20 mouse cellular contexts compared by ENCODE assay signal in genomic region chr6:98385487-98385886, GRCm38 (mm10). TPM values are rescaled to one million over a fixed set of nuclear protein-coding genes. Genes with fewer than 3 reads are reported as not detected.
A peak's percentile ranks its signal among the peaks of the same experiment; 100 is the strongest.
DNase-seq lines count a peak whose midpoint lies in the region; ATAC-seq lines count a peak whose summit lies in the region.
"Had no signal": no experiment of that assay in that cellular context is flagged by ENCODE, and none has a peak within 500 bp of the region (broad histone marks: within the 10 kb centered on the region; RNA-seq: fewer than 3 reads in every experiment).

No protein-coding gene starts in this region.

- 0 out of 2 replicates have a peak overlapping the region, but pooled peaks have one; percentile 2 for H3K4me2 ChIP-seq in hindbrain, embryonic 15.5 days
- no peak overlapping the region for H3K4me2 ChIP-seq in hindbrain, embryonic 12.5 days (replicated peaks)
- H3K4me2 ChIP-seq in intestine, embryonic 15.5 days (replicated peaks), result no peak overlapping the region
- H3K4me2 ChIP-seq: heart, embryonic 13.5 days; liver, embryonic 13.5 days; neural tube, embryonic 13.5 days had no signal

- intact Hi-C loops in left cerebral cortex, postnatal 14 days (cut with DNase I), result no loop called here

- H3K36me3 ChIP-seq in hindbrain, embryonic 15.5 days, result no peaks in the 10 kb centered on the region
- H3K36me3 ChIP-seq in hindbrain, embryonic 12.5 days, result no peaks in the 10 kb centered on the region
- no peaks in the 10 kb centered on the region for H3K36me3 ChIP-seq in intestine, embryonic 15.5 days
- H3K36me3 ChIP-seq: heart, embryonic 13.5 days; liver, embryonic 13.5 days; neural tube, embryonic 13.5 days had no signal

- peak; percentile 19 to 21 for DNase-seq in layer of hippocampus, adult 8-10 months (ENCODE audit: low spot score in 2 of 2)
- peak; percentile 65 to 76 for DNase-seq in left cerebral cortex, postnatal 14 days (ENCODE audit: low spot score in 2 of 2)
- DNase-seq in right cerebral cortex, postnatal 4 days, result peak; percentile 41
- DNase-seq in thymus, postnatal 4 days, result no peak
- no peak for DNase-seq in ovary, postnatal 36 days (ENCODE audit: low spot score)
- DNase-seq: cerebellum, adult 11-12 months; heart, postnatal 4 days; kidney, postnatal 25 days; liver, embryonic 13.5 days; lung, postnatal 10 days had no signal

- no peaks in the 10 kb centered on the region for H3K9me3 ChIP-seq in hindbrain, embryonic 15.5 days
- H3K9me3 ChIP-seq in hindbrain, embryonic 12.5 days (replicated peaks), result no peaks in the 10 kb centered on the region
- H3K9me3 ChIP-seq in intestine, embryonic 15.5 days, result no peaks in the 10 kb centered on the region
- H3K9me3 ChIP-seq: heart, embryonic 13.5 days; liver, embryonic 13.5 days; neural tube, embryonic 13.5 days had no signal

- H3K27ac ChIP-seq in hindbrain, embryonic 15.5 days (replicated peaks), result no peak overlapping the region
- no peak overlapping the region for H3K27ac ChIP-seq in hindbrain, embryonic 12.5 days
- no peak overlapping the region for H3K27ac ChIP-seq in intestine, embryonic 15.5 days
- H3K27ac ChIP-seq: heart, embryonic 13.5 days; liver, embryonic 13.5 days; neural tube, embryonic 13.5 days had no signal

- H3K4me3 ChIP-seq in hindbrain, embryonic 15.5 days, result no peak overlapping the region
- no peak overlapping the region for H3K4me3 ChIP-seq in hindbrain, embryonic 12.5 days
- no peak overlapping the region for H3K4me3 ChIP-seq in intestine, embryonic 15.5 days (replicated peaks)
- H3K4me3 ChIP-seq: heart, embryonic 13.5 days; liver, embryonic 13.5 days; neural tube, embryonic 13.5 days had no signal

- no peak for ATAC-seq in hindbrain, embryonic 15.5 days (ENCODE audit: low FRiP score, low read depth)
- no peak for ATAC-seq in hindbrain, embryonic 12.5 days (ENCODE audit: low FRiP score)
- no peak for ATAC-seq in intestine, embryonic 15.5 days

- H3K9ac ChIP-seq in hindbrain, embryonic 15.5 days, result no peak overlapping the region
- no peak overlapping the region for H3K9ac ChIP-seq in hindbrain, embryonic 12.5 days
- H3K9ac ChIP-seq in intestine, embryonic 15.5 days, result no peak overlapping the region
- H3K9ac ChIP-seq: heart, embryonic 13.5 days; liver, embryonic 13.5 days; neural tube, embryonic 13.5 days had no signal

- 73% methylated on average over 8 of the region's 8 CpGs for WGBS in hindbrain, embryonic 15.5 days
- WGBS in hindbrain, embryonic 12.5 days, result 80% methylated on average over 8 of the region's 8 CpGs
- 78% methylated on average over 8 of the region's 8 CpGs for WGBS in intestine, embryonic 15.5 days

- H3K4me1 ChIP-seq in hindbrain, embryonic 15.5 days (replicated peaks), result no peaks in the 10 kb centered on the region
- no peaks in the 10 kb centered on the region for H3K4me1 ChIP-seq in hindbrain, embryonic 12.5 days
- H3K4me1 ChIP-seq in intestine, embryonic 15.5 days (replicated peaks), result no peaks in the 10 kb centered on the region
- H3K4me1 ChIP-seq: liver, embryonic 13.5 days; neural tube, embryonic 13.5 days had no signal

- no peaks in the 10 kb centered on the region for H3K27me3 ChIP-seq in hindbrain, embryonic 15.5 days
- H3K27me3 ChIP-seq in hindbrain, embryonic 12.5 days, result no peaks in the 10 kb centered on the region
- no peaks in the 10 kb centered on the region for H3K27me3 ChIP-seq in intestine, embryonic 15.5 days (replicated peaks)
- H3K27me3 ChIP-seq: heart, embryonic 13.5 days; liver, embryonic 13.5 days; neural tube, embryonic 13.5 days had no signal

RNA-seq across cellular contexts. Expression of gene Gm765, which starts 42.9 kb away (rescaled TPM):
- 0.06 and 0.09 TPM in 2 replicates for polyA plus RNA-seq in hindbrain, embryonic 15.5 days (2015; fragmentation: Nextera tagmentation; extraction: Ambion mirVana)
- not detected in 2 replicates for polyA plus RNA-seq in hindbrain, embryonic 12.5 days (2016; fragmentation: Nextera tagmentation; extraction: Ambion mirVana)
- not detected for total RNA-seq in layer of hippocampus, adult 8-10 months (2022)
- under 1 TPM; 0.21 to 0.35 TPM for total RNA-seq in left cerebral cortex, postnatal 14 days (2021)
- not detected in 2 replicates for polyA plus RNA-seq in intestine, embryonic 15.5 days (2015; fragmentation: Nextera tagmentation; extraction: Ambion mirVana)
- total RNA-seq: heart, postnatal 4 days; megakaryocyte-erythroid progenitor cell, adult 5-6 weeks; monocyte, adult 5-6 weeks had no signal
- polyA plus RNA-seq: gonadal fat pad, adult 2 months; heart, embryonic 13.5 days; intestine, embryonic 14.5 days; limb, embryonic 11.5 days; liver, embryonic 13.5 days had no signal

Comparison
In these comparisons a context has a peak if more than half of its experiments do, and no peak if none do; other contexts are left out.
1. DNase-seq: peak in layer of hippocampus, adult 8-10 months (2 of 2), left cerebral cortex, postnatal 14 days (2 of 2) and right cerebral cortex, postnatal 4 days (single experiment); none in thymus, postnatal 4 days (single experiment) and ovary, postnatal 36 days (single experiment).